Mouse (Mus musculus) embryonic facial prominence, embryonic 15.5 days (tissue): ENCODE measurements around the gene Ogfr. TPM values are rescaled to one million over a fixed set of nuclear protein-coding genes. Genes with fewer than 3 reads are reported as not detected.

Experiments
- ATAC-seq: fragments of 200-750 bp; cut with Nextera tagmentation; 2 replicates; pipeline ENCODE4 v1.8.0; 2017; ENCODE audit warnings: low read depth, moderate TSS enrichment; ENCODE audit not compliant: insufficient number of reproducible peaks, low FRiP score, low TSS enrichment
- H3K27ac ChIP-seq: fragments of 300-500 bp; sonication (generic); replicated peaks from 2 replicates; pipeline ENCODE4 v1.5.1; 2015; ENCODE audit warnings: mild to moderate bottlenecking, inconsistent platforms
- H3K27me3 ChIP-seq: fragments of 300-500 bp; sonication (generic); 2 replicates; pipeline ENCODE4 v1.6.1; 2015; ENCODE audit warnings: inconsistent platforms
- H3K36me3 ChIP-seq: fragments of 300-500 bp; sonication (generic); 2 replicates; pipeline ENCODE4 v1.6.1; 2015; ENCODE audit warnings: mild to moderate bottlenecking, inconsistent platforms
- H3K4me1 ChIP-seq: fragments of 300-500 bp; sonication (generic); 2 replicates; pipeline ENCODE4 v1.6.1; 2015; ENCODE audit warnings: inconsistent platforms
- H3K4me2 ChIP-seq: fragments of 300-500 bp; sonication (generic); replicated peaks from 2 replicates; pipeline ENCODE4 v1.6.1; 2015; ENCODE audit warnings: mild to moderate bottlenecking, inconsistent platforms
- H3K4me3 ChIP-seq: fragments of 300-500 bp; sonication (generic); replicated peaks from 2 replicates; pipeline ENCODE4 v1.5.1; 2015; ENCODE audit warnings: mild to moderate bottlenecking, inconsistent platforms
- H3K9ac ChIP-seq: fragments of 300-500 bp; sonication (generic); 2 replicates; pipeline ENCODE4 v1.6.1; 2015; ENCODE audit warnings: inconsistent platforms
- H3K9me3 ChIP-seq: fragments of 300-500 bp; sonication (generic); replicated peaks from 2 replicates; pipeline ENCODE4 v1.6.1; 2016; ENCODE audit warnings: inconsistent platforms
- WGBS: fragments of 180-500 bp; shearing (Covaris S2); methylation state at CpG from one replicate; pipeline ENCODE4 v1.1.7; 2015; 5-methylcytosine and 5-hydroxymethylcytosine counted together
- polyA plus RNA-seq: library from polyadenylated mRNA; unstranded; fragments of >200 nt; fragmentation: Nextera tagmentation; extraction: Ambion mirVana; gene quantifications from 2 replicates; pipeline ENCODE4 v1.2.1, GENCODE M21; 2015

The Ogfr gene
- polyA plus RNA-seq: 62.1 and 62.9 TPM in 2 replicates

DNA sequence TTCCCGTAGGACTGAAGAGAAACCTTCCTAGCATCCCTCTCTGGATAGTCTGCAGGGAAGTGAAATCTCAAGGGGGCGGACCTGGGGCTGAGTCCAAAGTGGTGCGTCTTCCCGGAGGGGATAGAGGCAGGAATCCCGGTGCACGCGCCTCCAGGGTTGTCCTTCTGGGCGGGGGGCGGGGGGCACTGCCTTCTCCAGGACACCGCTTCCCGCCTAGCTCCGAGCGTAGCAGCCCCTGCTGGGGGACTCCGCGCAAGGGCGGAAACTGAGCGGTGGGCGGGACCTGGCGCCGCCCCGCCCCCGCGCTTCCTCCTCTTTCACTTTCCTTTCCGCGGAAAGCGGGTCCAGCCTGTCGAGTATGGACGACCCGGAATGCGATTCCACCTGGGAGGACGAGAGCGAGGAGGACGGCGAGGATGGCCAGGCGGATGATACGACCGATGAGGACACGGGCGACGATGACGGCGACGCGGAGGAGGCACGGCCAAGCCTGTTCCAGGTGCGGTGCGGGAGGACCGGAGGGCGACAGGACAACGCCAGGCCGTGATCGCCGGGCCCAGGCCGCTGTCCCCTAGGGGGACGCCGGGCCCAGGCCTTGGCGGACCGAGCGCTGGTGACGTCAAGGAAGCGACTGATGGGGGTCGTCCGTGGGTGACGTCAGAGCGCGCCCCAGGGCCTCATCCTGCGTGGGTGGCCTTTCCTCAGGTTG lies at the start of gene Ogfr:
TSS of gene Ogfr (plus strand) at position 123 of the 709 bp plus-strand sequence.
- Histone ChIP-seq H3K4me2 (peak within 1 kb of the TSS; percentile 67), H3K36me3 (peaks cover 53% of the 10 kb centered on the region), H3K4me1 (peaks cover 18% of the 10 kb centered on the region), H3K9me3 (no peaks in the 10 kb centered on the region), H3K27ac (peak within 1 kb of the TSS; percentile 93), H3K9ac (peak within 1 kb of the TSS; percentile 85), H3K4me3 (peak within 1 kb of the TSS; percentile 98), H3K27me3 (no peaks in the 10 kb centered on the region)
- under 1% methylated on average over 66 of the region's 67 CpGs for WGBS
- peak; percentile 88 for ATAC-seq

DNA sequence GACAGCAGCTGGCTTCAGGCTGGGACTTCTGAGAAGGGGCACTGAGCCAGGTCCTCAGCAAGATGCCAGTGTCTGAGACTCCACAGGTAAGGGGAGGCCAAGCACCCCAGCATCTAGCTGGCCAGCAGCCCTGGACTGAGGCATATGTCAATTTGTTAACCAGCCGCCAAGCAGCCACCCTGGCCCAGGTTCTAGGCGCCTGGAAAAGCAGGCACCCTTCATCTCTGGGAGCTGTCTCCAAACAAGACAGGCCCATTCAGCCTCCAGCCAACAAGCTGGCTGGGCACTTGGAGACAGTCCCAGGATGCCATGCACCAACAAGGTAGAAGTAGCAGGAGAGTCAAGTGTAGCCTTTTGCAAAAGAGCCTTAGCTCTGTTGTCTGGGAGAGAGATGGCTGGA lies 45.4 kb upstream of the Ogfr start:
- H3K27ac ChIP-seq: no peak overlapping the region
- WGBS: 88% methylated on average over 2 of the region's 2 CpGs
- no peaks in the 10 kb centered on the region for H3K36me3 ChIP-seq
- H3K9ac ChIP-seq: no peak overlapping the region
- ATAC-seq: no peak
- no peak overlapping the region for H3K4me3 ChIP-seq
- H3K4me1 ChIP-seq: peaks cover 6% of the 10 kb centered on the region; the same call in 1 of the 2 replicates
- H3K4me2 ChIP-seq: no peak overlapping the region
- no peaks in the 10 kb centered on the region for H3K27me3 ChIP-seq
- H3K9me3 ChIP-seq: no peaks in the 10 kb centered on the region

DNA sequence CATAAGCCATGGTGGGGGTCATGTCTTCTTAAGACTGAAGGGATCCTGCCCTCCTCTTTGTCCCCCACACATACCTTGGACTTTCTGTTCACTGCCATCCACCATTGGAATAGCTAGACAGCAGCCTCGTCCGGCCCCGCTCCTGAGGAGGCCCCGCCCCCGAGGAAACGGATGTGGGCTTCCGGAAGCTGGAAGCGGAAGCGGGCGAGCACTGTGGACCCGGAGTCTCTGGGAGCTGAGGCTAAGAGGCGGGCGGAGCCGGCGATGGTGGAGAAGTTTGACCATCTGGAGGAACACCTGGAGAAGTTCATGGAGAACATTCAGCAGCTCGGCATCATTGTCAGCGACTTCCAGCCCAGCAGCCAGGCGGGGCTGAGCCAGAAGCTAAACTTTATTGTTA lies 44.0 kb upstream of the Ogfr start:
- Histone ChIP-seq H3K4me1 (peaks cover 6% of the 10 kb centered on the region; the same call in 1 of the 2 replicates), H3K27me3 (no peaks in the 10 kb centered on the region), H3K27ac (no peak overlapping the region), H3K4me3 (no peak overlapping the region), H3K36me3 (no peaks in the 10 kb centered on the region), H3K9me3 (no peaks in the 10 kb centered on the region), H3K9ac (no peak overlapping the region), H3K4me2 (no peak overlapping the region)
- ATAC-seq: no peak
- 74% methylated on average over 18 of the region's 18 CpGs for WGBS

DNA sequence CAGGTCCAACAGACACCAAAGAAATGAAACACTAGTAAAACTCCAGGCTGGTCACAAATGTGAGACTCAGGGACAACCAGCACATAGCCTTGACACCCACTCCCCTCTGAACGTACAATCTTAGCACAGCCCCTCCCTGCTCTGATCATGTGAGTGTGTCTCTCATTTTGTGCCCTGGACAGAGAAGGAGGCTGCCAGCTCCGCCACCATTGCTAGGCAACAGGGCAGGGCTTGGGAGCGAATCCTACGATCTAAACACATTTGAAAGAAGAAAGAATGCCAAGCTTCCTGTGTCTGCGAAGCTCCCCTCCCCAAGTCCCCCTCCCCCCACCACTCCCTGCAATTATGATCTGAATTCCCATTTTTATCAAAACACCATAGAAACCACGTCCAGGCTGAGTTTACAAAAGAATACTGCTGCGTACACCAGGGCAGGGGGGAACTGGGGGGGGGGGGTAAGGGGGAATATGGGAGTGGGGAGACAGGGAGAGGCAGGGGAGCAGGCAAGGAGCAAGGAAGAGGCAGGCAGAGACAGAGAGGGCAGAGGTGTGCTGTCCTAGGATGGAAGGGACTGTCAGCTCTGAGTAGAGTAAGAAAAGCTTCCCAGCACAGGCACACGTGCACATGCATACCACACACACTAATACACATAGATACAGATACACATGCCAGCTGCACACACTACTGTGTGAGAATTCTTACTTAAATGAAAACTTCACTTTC lies 41.5 kb upstream of the Ogfr start:
- ATAC-seq: 0 out of 2 replicates have a peak, but pooled peaks have one; percentile 30
- Histone ChIP-seq H3K4me2 (no peak overlapping the region), H3K36me3 (no peaks in the 10 kb centered on the region), H3K4me3 (no peak overlapping the region), H3K9me3 (no peaks in the 10 kb centered on the region), H3K9ac (no peak overlapping the region), H3K4me1 (peaks cover 6% of the 10 kb centered on the region; the same call in 1 of the 2 replicates), H3K27ac (no peak overlapping the region), H3K27me3 (no peaks in the 10 kb centered on the region)
- 18% methylated on average over 8 of the region's 8 CpGs for WGBS

DNA sequence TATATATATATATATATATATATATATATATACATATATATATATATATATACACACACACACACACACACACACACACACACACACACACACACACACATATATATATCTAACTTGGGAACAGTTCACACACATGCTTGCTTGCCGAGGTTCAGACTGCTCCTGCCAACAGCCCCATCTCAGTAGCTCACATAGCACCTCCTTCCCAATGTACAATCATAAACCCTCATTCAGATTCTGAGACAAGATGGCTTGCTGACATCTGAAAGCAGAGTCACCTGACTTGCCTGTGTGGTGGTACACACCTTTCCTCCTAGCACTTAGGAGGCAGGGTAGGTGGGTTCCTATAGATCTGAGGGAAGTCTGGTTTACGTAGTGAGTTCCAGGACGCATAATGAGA lies 36.7 kb upstream of the Ogfr start:
- Histone ChIP-seq H3K4me3 (no peak overlapping the region), H3K9ac (no peak overlapping the region), H3K27me3 (no peaks in the 10 kb centered on the region), H3K36me3 (no peaks in the 10 kb centered on the region), H3K4me1 (peaks cover 3% of the 10 kb centered on the region; the same call in 1 of the 2 replicates), H3K9me3 (no peaks in the 10 kb centered on the region), H3K27ac (no peak overlapping the region), H3K4me2 (no peak overlapping the region)
- 65% methylated on average over 3 of the region's 3 CpGs for WGBS
- no peak for ATAC-seq

GRCm38 (mm10) chr2:180555219-180555618 lies 33.8 kb upstream of the Ogfr start:
- 52% methylated on average over 3 of the region's 3 CpGs for WGBS
- H3K36me3 ChIP-seq: no peaks in the 10 kb centered on the region
- H3K27ac ChIP-seq: no peak overlapping the region
- no peak overlapping the region for H3K9ac ChIP-seq
- no peak overlapping the region for H3K4me3 ChIP-seq
- H3K27me3 ChIP-seq: no peaks in the 10 kb centered on the region
- no peaks in the 10 kb centered on the region for H3K4me1 ChIP-seq
- H3K4me2 ChIP-seq: no peak overlapping the region
- H3K9me3 ChIP-seq: no peaks in the 10 kb centered on the region
- no peak for ATAC-seq

DNA sequence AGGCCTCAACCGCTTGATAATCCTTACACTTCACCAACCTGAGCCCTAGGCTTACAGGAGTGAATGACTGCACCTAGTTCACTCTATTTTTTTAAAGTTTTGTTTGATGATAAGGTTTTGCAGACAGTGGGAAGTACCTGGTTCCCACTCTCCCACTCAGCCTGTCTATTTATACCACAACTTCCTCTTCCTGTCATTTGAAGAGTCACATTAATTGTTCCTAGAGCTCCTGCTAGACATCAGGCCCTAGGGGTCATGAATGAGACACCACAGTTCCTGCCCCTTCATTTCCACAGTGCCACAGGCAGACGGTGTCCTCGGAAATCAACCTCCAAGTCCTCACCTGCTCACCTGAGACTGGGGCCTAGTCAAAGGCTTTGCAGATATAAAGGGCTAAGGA lies 32.6 kb upstream of the Ogfr start:
- no peak overlapping the region for H3K4me2 ChIP-seq
- H3K27ac ChIP-seq: no peak overlapping the region
- ATAC-seq: no peak
- H3K9me3 ChIP-seq: no peaks in the 10 kb centered on the region
- H3K9ac ChIP-seq: no peak overlapping the region
- H3K36me3 ChIP-seq: no peaks in the 10 kb centered on the region
- no peaks in the 10 kb centered on the region for H3K27me3 ChIP-seq
- 57% methylated on average over 3 of the region's 3 CpGs for WGBS
- no peaks in the 10 kb centered on the region for H3K4me1 ChIP-seq
- no peak overlapping the region for H3K4me3 ChIP-seq

GRCm38 (mm10) chr2:180560245-180560644 lies 28.8 kb upstream of the Ogfr start:
- H3K4me3 ChIP-seq: no peak overlapping the region
- ATAC-seq: no peak
- H3K4me1 ChIP-seq: no peaks in the 10 kb centered on the region
- H3K9me3 ChIP-seq: no peaks in the 10 kb centered on the region
- H3K4me2 ChIP-seq: no peak overlapping the region
- WGBS: 54% methylated on average over 5 of the region's 5 CpGs
- H3K27me3 ChIP-seq: no peaks in the 10 kb centered on the region
- no peak overlapping the region for H3K27ac ChIP-seq
- no peak overlapping the region for H3K9ac ChIP-seq
- H3K36me3 ChIP-seq: no peaks in the 10 kb centered on the region

DNA sequence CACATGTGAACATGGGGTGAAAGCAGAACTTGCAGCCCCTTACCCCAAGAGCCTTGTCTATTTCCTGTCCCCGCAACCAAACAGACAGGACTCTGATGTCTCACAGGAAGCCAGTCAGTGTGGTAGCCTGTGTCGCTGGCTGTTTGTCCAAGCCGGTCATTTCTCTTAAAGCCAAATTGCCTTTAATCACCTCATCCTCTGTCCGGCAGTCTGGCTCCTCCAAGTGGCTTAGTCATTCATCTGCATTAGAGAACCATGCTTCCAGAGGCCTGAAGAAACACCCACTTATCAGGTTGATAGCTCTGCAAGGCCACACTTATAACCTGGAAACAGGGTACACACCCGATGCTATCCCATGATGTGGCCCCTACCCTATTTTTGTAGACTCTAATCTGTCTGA lies 26.9 kb upstream of the Ogfr start:
- H3K4me3 ChIP-seq: no peak overlapping the region
- no peaks in the 10 kb centered on the region for H3K9me3 ChIP-seq
- no peak for ATAC-seq
- H3K36me3 ChIP-seq: no peaks in the 10 kb centered on the region
- no peak overlapping the region for H3K27ac ChIP-seq
- H3K4me2 ChIP-seq: no peak overlapping the region
- H3K27me3 ChIP-seq: no peaks in the 10 kb centered on the region
- H3K9ac ChIP-seq: no peak overlapping the region
- WGBS: 56% methylated on average over 5 of the region's 5 CpGs
- H3K4me1 ChIP-seq: no peaks in the 10 kb centered on the region

DNA sequence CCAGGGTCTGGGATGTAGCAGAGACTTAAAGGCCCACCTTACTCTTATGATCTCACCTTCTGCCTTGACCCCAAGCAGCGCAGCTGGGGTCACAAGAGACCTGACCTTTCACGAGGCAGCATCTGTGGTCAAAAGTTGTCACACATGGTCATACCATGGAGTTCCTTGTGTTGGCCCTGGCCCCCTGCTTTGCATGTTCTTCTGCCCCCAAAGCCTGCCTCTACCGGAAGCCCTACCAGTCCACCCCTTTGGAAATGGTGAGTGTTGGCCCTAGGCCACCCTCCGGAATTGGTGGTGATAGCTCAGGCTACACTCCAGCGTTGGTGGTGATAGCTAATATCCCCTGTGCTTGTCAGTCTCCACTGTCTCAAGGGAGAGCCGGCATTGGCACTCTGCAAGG lies 25.7 kb upstream of the Ogfr start:
- no peaks in the 10 kb centered on the region for H3K9me3 ChIP-seq

DNA sequence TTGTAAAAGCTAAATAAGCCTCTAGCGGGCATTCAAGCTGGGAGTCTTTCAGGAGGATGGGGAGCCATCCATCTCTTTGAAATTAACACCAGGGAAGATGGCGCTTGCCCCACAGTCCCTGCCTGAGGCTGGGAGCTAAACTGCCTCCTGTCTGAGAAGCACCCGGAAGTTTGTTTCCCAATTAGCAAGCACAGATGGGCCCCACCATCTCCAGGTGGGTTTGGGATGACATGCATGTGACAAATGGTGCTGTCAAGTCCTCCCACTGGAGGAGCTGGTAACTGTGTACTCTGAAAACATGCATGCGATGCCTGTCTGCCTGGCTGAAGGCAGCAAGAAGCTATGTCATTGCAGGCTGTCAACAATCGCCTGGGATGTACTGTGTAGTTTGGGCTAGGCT lies 25.2 kb upstream of the Ogfr start:
- H3K27ac ChIP-seq: no peak overlapping the region
- H3K4me3 ChIP-seq: no peak overlapping the region
- H3K4me2 ChIP-seq: no peak overlapping the region
- no peaks in the 10 kb centered on the region for H3K27me3 ChIP-seq
- no peaks in the 10 kb centered on the region for H3K9me3 ChIP-seq
- peaks cover 3% of the 10 kb centered on the region; the same call in 1 of the 2 replicates for H3K4me1 ChIP-seq
- H3K36me3 ChIP-seq: no peaks in the 10 kb centered on the region
- 40% methylated on average over 5 of the region's 5 CpGs for WGBS
- no peak overlapping the region for H3K9ac ChIP-seq
- ATAC-seq: no peak

More for the DNA sequence above, 25.7 kb upstream of the Ogfr start:
- Histone ChIP-seq H3K4me2 (no peak overlapping the region), H3K27ac (no peak overlapping the region), H3K9ac (no peak overlapping the region), H3K36me3 (no peaks in the 10 kb centered on the region), H3K4me3 (no peak overlapping the region), H3K4me1 (no peaks in the 10 kb centered on the region), H3K27me3 (no peaks in the 10 kb centered on the region)
- ATAC-seq: no peak
- 57% methylated on average over 6 of the region's 6 CpGs for WGBS
